Mouse (Mus musculus) stomach, embryonic 16.5 days (tissue): ENCODE results near the gene Ndufs6. TPM values are rescaled to one million over a fixed set of nuclear protein-coding genes. Genes with fewer than 3 reads are reported as not detected.

Experiments
- ATAC-seq: fragments of 200-750 bp; cut with Nextera tagmentation; 2 replicates; pipeline ENCODE4 v1.8.0; 2017; ENCODE audit warnings: moderate number of reproducible peaks, moderate TSS enrichment; ENCODE audit not compliant: insufficient read depth, low FRiP score
- H3K27ac ChIP-seq: fragments of 300-500 bp; sonication (generic); 2 replicates; pipeline ENCODE4 v1.5.1; 2014; ENCODE audit warnings: low read length
- H3K27me3 ChIP-seq: fragments of 300-500 bp; sonication (generic); 2 replicates; pipeline ENCODE4 v1.6.1; 2014; ENCODE audit warnings: low read length, control low read depth, mixed read lengths; ENCODE audit not compliant: control insufficient read depth, insufficient read depth
- H3K36me3 ChIP-seq: fragments of 300-500 bp; sonication (generic); 2 replicates; pipeline ENCODE4 v1.6.1; 2014; ENCODE audit warnings: low read length; ENCODE audit not compliant: control insufficient read depth, insufficient read depth
- H3K4me1 ChIP-seq: fragments of 300-500 bp; sonication (generic); 2 replicates; pipeline ENCODE4 v1.6.1; 2014; ENCODE audit warnings: low read length, control low read depth, mixed read lengths; ENCODE audit not compliant: control insufficient read depth, insufficient read depth
- H3K4me2 ChIP-seq: fragments of 300-500 bp; sonication (generic); 2 replicates; pipeline ENCODE4 v1.6.1; 2014; ENCODE audit warnings: low read depth, low read length, mixed read lengths
- H3K4me3 ChIP-seq: fragments of 300-500 bp; sonication (generic); replicated peaks from 2 replicates; pipeline ENCODE4 v1.5.1; 2014; ENCODE audit warnings: mild to moderate bottlenecking, low read length
- H3K9ac ChIP-seq: fragments of 300-500 bp; sonication (generic); 2 replicates; pipeline ENCODE4 v1.6.1; 2014; ENCODE audit warnings: low read length
- H3K9me3 ChIP-seq: fragments of 300-500 bp; sonication (generic); replicated peaks from 2 replicates; pipeline ENCODE4 v1.6.1; 2016; ENCODE audit warnings: low read length, control low read depth; ENCODE audit not compliant: control insufficient read depth
- WGBS: fragments of 180-500 bp; shearing (Covaris S2); extraction: QIAGEN DNeasy Blood & Tissue Kit; methylation state at CpG from one replicate; pipeline ENCODE4 v1.1.7; 2014; 5-methylcytosine and 5-hydroxymethylcytosine counted together
- polyA plus RNA-seq: library from polyadenylated mRNA; unstranded; fragments of >200 nt; fragmentation: Nextera tagmentation; extraction: Ambion mirVana; gene quantifications from 2 replicates; pipeline ENCODE4 v1.2.1, GENCODE M21; 2015

Gene Ndufs6
- polyA plus RNA-seq, 1 experiment from 2014 or later, result 368 TPM

DNA sequence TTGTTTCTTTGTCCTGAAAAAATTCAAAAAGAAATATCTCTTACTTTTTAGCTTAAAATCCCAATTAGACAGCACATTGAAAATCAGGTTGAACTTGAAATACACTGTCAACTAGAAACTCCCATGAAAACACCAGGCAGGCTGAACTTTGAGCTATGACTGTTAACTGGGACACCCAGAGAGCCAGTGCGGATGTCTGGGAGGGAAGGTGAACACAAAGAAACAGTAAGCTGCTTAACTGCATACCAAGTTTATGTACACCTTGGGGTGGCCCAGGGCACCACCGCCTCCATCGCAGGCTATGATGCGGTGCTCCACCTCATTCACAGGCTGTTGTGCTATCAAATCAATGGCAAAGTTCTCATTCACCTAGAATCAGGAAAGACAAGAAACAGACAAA is 8.3 kb downstream of the Ndufs6 start:
- no peak overlapping the region for H3K27ac ChIP-seq
- no peak for ATAC-seq
- H3K36me3 ChIP-seq, result peaks cover 34% of the 10 kb centered on the region
- peaks cover 5% of the 10 kb centered on the region for H3K9me3 ChIP-seq
- no peak overlapping the region for H3K9ac ChIP-seq
- WGBS, result 95% methylated on average over 4 of the region's 4 CpGs
- H3K27me3 ChIP-seq, result no peaks in the 10 kb centered on the region
- no peak overlapping the region for H3K4me2 ChIP-seq
- H3K4me1 ChIP-seq, result no peaks in the 10 kb centered on the region
- H3K4me3 ChIP-seq, result no peak overlapping the region

GRCm38 (mm10) chr13:73310183-73310929 is 18.0 kb downstream of the Ndufs6 start:
- H3K27me3 ChIP-seq, result peaks cover 5% of the 10 kb centered on the region; the same call in 1 of the 2 replicates
- no peaks in the 10 kb centered on the region for H3K4me1 ChIP-seq
- H3K4me3 ChIP-seq, result no peak overlapping the region
- peak; percentile 69; the same call in 1 of the 2 replicates for ATAC-seq
- H3K36me3 ChIP-seq, result no peaks in the 10 kb centered on the region
- no peak overlapping the region for H3K4me2 ChIP-seq
- no peak overlapping the region for H3K27ac ChIP-seq
- no peak overlapping the region for H3K9ac ChIP-seq
- WGBS, result 17% methylated on average over 8 of the region's 8 CpGs
- no peaks in the 10 kb centered on the region for H3K9me3 ChIP-seq

GRCm38 (mm10) chr13:73306430-73306829 is 21.9 kb downstream of the Ndufs6 start:
- Histone ChIP-seq H3K4me2 (no peak overlapping the region), H3K4me3 (no peak overlapping the region), H3K9me3 (no peaks in the 10 kb centered on the region), H3K27ac (no peak overlapping the region), H3K4me1 (no peaks in the 10 kb centered on the region), H3K36me3 (no peaks in the 10 kb centered on the region), H3K27me3 (peaks cover 5% of the 10 kb centered on the region; the same call in 1 of the 2 replicates), H3K9ac (no peak overlapping the region)
- WGBS, result 75% methylated on average over 4 of the region's 4 CpGs
- ATAC-seq, result no peak

DNA sequence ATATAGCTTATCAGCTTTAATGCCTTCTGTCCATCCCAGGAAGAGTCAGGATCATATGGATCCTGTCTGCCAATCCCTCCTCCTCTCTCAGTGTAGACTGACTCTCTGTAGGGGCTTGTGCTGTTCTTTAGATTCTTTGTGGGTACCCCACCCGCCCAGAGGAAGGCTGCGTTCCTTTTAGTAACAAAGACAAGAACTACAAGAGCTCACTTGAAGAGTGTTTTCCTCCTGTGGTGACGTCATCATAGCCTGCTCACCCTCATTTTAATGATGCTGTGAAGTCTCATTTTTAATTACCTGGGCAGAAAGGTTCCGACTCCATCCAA is 22.3 kb downstream of the Ndufs6 start:
- no peak overlapping the region for H3K4me2 ChIP-seq
- 70% methylated on average over 4 of the region's 4 CpGs for WGBS

GRCm38 (mm10) chr13:73305398-73306084 is 22.8 kb downstream of the Ndufs6 start:
- Histone ChIP-seq H3K36me3 (no peaks in the 10 kb centered on the region), H3K27ac (no peak overlapping the region), H3K4me2 (no peak overlapping the region), H3K4me3 (no peak overlapping the region), H3K4me1 (no peaks in the 10 kb centered on the region), H3K9ac (no peak overlapping the region), H3K27me3 (peaks cover 5% of the 10 kb centered on the region; the same call in 1 of the 2 replicates), H3K9me3 (no peaks in the 10 kb centered on the region)
- no peak for ATAC-seq
- WGBS, result 48% methylated on average over 8 of the region's 8 CpGs

More for the DNA sequence above, 22.3 kb downstream of the Ndufs6 start:
- Histone ChIP-seq H3K9me3 (no peaks in the 10 kb centered on the region), H3K9ac (no peak overlapping the region), H3K27me3 (peaks cover 5% of the 10 kb centered on the region; the same call in 1 of the 2 replicates), H3K36me3 (no peaks in the 10 kb centered on the region), H3K4me3 (no peak overlapping the region), H3K27ac (no peak overlapping the region), H3K4me1 (no peaks in the 10 kb centered on the region)
- no peak for ATAC-seq

- no peak for ATAC-seq
- H3K4me3 ChIP-seq, result no peak overlapping the region
- no peak overlapping the region for H3K9ac ChIP-seq
- H3K4me2 ChIP-seq, result no peak overlapping the region
- no peak overlapping the region for H3K27ac ChIP-seq
- no peaks in the 10 kb centered on the region for H3K9me3 ChIP-seq
- no peaks in the 10 kb centered on the region for H3K4me1 ChIP-seq
- H3K36me3 ChIP-seq, result no peaks in the 10 kb centered on the region
- H3K27me3 ChIP-seq, result peaks cover 5% of the 10 kb centered on the region; the same call in 1 of the 2 replicates
- 57% methylated on average over 6 of the region's 6 CpGs for WGBS
Observed at GRCm38 (mm10) chr13:73304729-73305128, 23.6 kb downstream of the Ndufs6 start.

- WGBS, result 89% methylated on average over 5 of the region's 5 CpGs
- H3K4me3 ChIP-seq, result no peak overlapping the region
Observed at GRCm38 (mm10) chr13:73299322-73299721, 29.0 kb downstream of the Ndufs6 start.

DNA sequence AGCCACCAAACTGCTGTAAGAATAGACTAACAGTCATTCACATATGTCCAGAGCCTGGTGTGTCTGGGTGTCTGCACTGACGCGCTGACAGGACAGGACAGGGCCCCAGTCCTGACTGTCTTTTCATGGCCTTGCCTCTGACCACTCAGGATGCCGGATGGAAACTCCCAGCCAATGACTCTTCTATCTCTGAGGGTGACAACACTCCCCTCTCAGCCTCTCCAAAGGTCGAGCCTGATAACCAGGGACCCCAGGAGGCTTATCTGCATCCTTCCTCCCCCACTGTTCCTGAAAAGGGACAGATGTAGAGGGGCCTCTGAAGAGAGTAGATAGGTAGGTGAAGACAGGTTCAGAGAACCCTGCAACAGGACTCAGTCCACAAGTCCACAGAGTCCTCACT is 29.6 kb downstream of the Ndufs6 start:
- Histone ChIP-seq H3K4me2 (no peak overlapping the region), H3K9ac (no peak overlapping the region), H3K4me3 (no peak overlapping the region), H3K27me3 (no peaks in the 10 kb centered on the region), H3K36me3 (no peaks in the 10 kb centered on the region), H3K9me3 (no peaks in the 10 kb centered on the region), H3K27ac (no peak overlapping the region), H3K4me1 (no peaks in the 10 kb centered on the region)
- WGBS, result 62% methylated on average over 4 of the region's 4 CpGs
- ATAC-seq, result no peak

More at GRCm38 (mm10) chr13:73299322-73299721, 29.0 kb downstream of the Ndufs6 start:
- no peaks in the 10 kb centered on the region for H3K4me1 ChIP-seq
- no peak for ATAC-seq
- no peak overlapping the region for H3K27ac ChIP-seq
- H3K9me3 ChIP-seq, result no peaks in the 10 kb centered on the region
- no peaks in the 10 kb centered on the region for H3K27me3 ChIP-seq
- no peaks in the 10 kb centered on the region for H3K36me3 ChIP-seq
- H3K4me2 ChIP-seq, result no peak overlapping the region
- no peak overlapping the region for H3K9ac ChIP-seq

DNA sequence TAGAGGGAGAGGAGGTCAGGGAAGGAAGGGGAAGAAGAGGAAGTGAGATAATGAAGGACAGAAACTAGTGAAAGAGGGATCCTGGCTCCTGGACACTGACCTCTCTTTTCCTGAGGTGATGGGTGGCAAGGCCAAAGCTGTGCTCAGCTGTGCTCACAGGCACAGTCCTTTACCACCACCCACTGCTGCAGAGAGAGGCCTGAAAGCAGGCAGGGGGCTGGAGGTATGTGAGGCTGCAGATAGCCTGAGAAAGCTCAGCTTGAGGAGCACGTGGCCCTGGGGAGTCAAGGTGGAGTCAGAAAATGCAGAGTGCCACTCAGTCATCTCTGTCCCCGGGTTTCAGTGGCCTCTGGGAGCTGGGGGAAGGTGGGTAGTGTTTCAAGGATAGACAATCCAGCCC is 37.2 kb downstream of the Ndufs6 start:
- H3K4me3 ChIP-seq, result no peak overlapping the region
- no peak overlapping the region for H3K4me2 ChIP-seq
- H3K4me1 ChIP-seq, result no peaks in the 10 kb centered on the region
- H3K9ac ChIP-seq, result no peak overlapping the region
- H3K27ac ChIP-seq, result no peak overlapping the region
- no peak for ATAC-seq
- H3K36me3 ChIP-seq, result no peaks in the 10 kb centered on the region
- 20% methylated on average over 2 of the region's 2 CpGs for WGBS
- H3K9me3 ChIP-seq, result no peaks in the 10 kb centered on the region
- no peaks in the 10 kb centered on the region for H3K27me3 ChIP-seq
